8 mouse cellular contexts compared by ENCODE assay signal in the genomic region with DNA sequence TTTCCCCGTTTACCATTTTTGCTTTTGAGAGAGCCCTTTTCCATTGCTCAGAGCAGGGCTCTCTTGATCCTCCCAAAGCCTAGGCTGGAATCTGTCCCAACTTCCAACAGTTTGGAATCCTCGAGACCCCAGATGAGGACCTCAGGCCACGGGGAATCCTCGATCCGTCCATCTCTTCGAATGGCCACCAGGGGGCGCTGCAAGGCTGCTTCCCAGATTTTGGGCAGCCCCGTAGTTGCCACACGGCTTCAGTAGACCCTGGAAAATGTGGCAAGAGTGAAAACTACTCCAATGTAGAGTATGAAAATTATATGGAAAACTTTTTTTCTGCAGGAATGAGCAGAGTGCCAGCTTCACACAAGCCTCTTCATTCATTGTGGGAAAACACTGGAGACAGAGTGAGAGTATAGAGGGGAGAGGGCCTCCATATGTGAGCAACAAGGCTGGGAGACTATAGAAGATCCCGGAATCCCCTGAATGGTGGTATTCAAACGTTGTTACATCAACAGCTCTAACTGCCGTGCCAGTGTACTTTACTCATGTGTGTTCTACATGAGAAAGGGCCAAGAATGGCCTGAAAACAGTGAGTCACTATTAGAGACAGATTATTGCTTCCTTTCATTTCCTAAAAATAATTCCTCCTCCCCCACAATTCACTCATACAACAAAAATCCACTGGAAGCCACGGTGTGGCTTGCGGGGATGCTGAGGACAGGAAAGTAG. TPM values are rescaled to one million over a fixed set of nuclear protein-coding genes. Genes with fewer than 3 reads are reported as not detected.
DNase-seq lines count a peak whose midpoint lies in the region; ATAC-seq and TF ChIP-seq lines count a peak whose summit lies in the region.

A gene (minus strand): TSS at position 191 of the 723 bp plus-strand sequence.

- no peaks in the 10 kb centered on the region for H3K9me3 ChIP-seq in forebrain, embryonic 14.5 days (replicated peaks; ENCODE audit: control insufficient read depth, low read length)
- H3K9me3 ChIP-seq in lung, postnatal 0 days (ENCODE audit: low read length), result no peaks in the 10 kb centered on the region

- TF ChIP-seq CTCF in lung, postnatal 0 days (IDR thresholded peaks at IDR 0.05), result peak; percentile 96

- intact Hi-C loops in heart, postnatal 25 days (cut with DNase I), result loop anchor here (1.0 to 2.0 kb wide), 3 partner anchors 56 to 152 kb away; no protein-coding TSS in a partner anchor

- H3K36me3 ChIP-seq in forebrain, embryonic 14.5 days (ENCODE audit: control insufficient read depth, insufficient read depth, low read length), result no peaks in the 10 kb centered on the region
- no peaks in the 10 kb centered on the region for H3K36me3 ChIP-seq in lung, postnatal 0 days (ENCODE audit: insufficient read depth, low read length)

- H3K27ac ChIP-seq in forebrain, embryonic 14.5 days (ENCODE audit: low read depth, low read length), result no peak within 1 kb of the TSS
- H3K27ac ChIP-seq in lung, postnatal 0 days (ENCODE audit: low read length), result no peak within 1 kb of the TSS

- no peak for TF ChIP-seq EP300 in lung, postnatal 0 days (IDR thresholded peaks at IDR 0.05)

- DNase-seq in ES-CJ7 (ENCODE audit: low read depth, low spot score), result peak; percentile 71
- DNase-seq in forebrain, embryonic 14.5 days (ENCODE audit: low spot score), result peak; percentile 80
- peak; percentile 27 for DNase-seq in heart, postnatal 25 days (ENCODE audit: low spot score)
- DNase-seq in layer of hippocampus, adult 18-20 months (ENCODE audit: low spot score in 2 of 2), result peak; percentile 39 to 70
- DNase-seq in lung, postnatal 0 days (ENCODE audit: low spot score), result peak; percentile 80
- DNase-seq in ovary, postnatal 10 days (ENCODE audit: low spot score), result peak; percentile 81
- peak; percentile 25 to 74 for DNase-seq in thymus, postnatal 10 days (ENCODE audit: low spot score in 2 of 2)

- 19% methylated on average over 14 of the region's 14 CpGs for WGBS in forebrain, embryonic 14.5 days
- 21% methylated on average over 14 of the region's 14 CpGs for WGBS in lung, postnatal 0 days

- H3K4me1 ChIP-seq in forebrain, embryonic 14.5 days (ENCODE audit: control insufficient read depth, insufficient read depth, low read length), result no peaks in the 10 kb centered on the region
- no peaks in the 10 kb centered on the region for H3K4me1 ChIP-seq in lung, postnatal 0 days (ENCODE audit: insufficient read depth, low read depth, low read length)

- peak; percentile 36; the same call in 1 of the 2 replicates for ATAC-seq in cerebellum, adult (ENCODE audit: insufficient number of reproducible peaks, low FRiP score, low TSS enrichment)
- peak; percentile 76 for ATAC-seq in forebrain, embryonic 14.5 days
- ATAC-seq in lung, postnatal 0 days, result peak; percentile 73

- no peak within 1 kb of the TSS for H3K9ac ChIP-seq in forebrain, embryonic 14.5 days (ENCODE audit: low read length)
- no peak within 1 kb of the TSS for H3K9ac ChIP-seq in lung, postnatal 0 days (replicated peaks; ENCODE audit: low read depth)

- no peak within 1 kb of the TSS for H3K4me3 ChIP-seq in forebrain, embryonic 14.5 days (ENCODE audit: low read depth, low read length)
- H3K4me3 ChIP-seq in lung, postnatal 0 days (ENCODE audit: low read depth, low read length), result no peak within 1 kb of the TSS

- no peak within 1 kb of the TSS for H3K4me2 ChIP-seq in forebrain, embryonic 14.5 days (ENCODE audit: low read length)
- no peak within 1 kb of the TSS for H3K4me2 ChIP-seq in lung, postnatal 0 days (replicated peaks; ENCODE audit: low read depth, low read length)

- H3K27me3 ChIP-seq in forebrain, embryonic 14.5 days (replicated peaks; ENCODE audit: control insufficient read depth, insufficient read depth, low read length), result no peaks in the 10 kb centered on the region
- no peaks in the 10 kb centered on the region for H3K27me3 ChIP-seq in lung, postnatal 0 days (replicated peaks; ENCODE audit: insufficient read depth, low read length)

RNA-seq across cellular contexts. Expression of the gene that starts here (rescaled TPM):
- 0.08 and 0.27 TPM in 2 replicates for polyA plus RNA-seq in forebrain, embryonic 14.5 days (2014; fragmentation: Nextera tagmentation; extraction: Ambion mirVana)
- total RNA-seq in heart, postnatal 25 days (2021), result not detected
- total RNA-seq in layer of hippocampus, adult 18-20 months (2021), result under 1 TPM in 1 of 2 experiments, not detected in 1; 0.25 TPM
- 0.24 and 0.31 TPM in 2 replicates for polyA plus RNA-seq in lung, postnatal 0 days (2015; fragmentation: Nextera tagmentation; extraction: Ambion mirVana)

Comparison
In these comparisons a context has a peak if more than half of its experiments do, and no peak if none do; other contexts are left out.
1. Peak in DNase-seq and ATAC-seq in forebrain, embryonic 14.5 days; RNA of the gene not detected or under 1 TPM.
2. Peak in DNase-seq in heart, postnatal 25 days; RNA of the gene not detected or under 1 TPM.
3. Peak in DNase-seq in layer of hippocampus, adult 18-20 months; RNA of the gene not detected or under 1 TPM.
4. Peak in DNase-seq and ATAC-seq in lung, postnatal 0 days; RNA of the gene not detected or under 1 TPM.
5. DNase-seq: peak in every context shown above with its lines; median percentile 81 in ovary, postnatal 10 days; 80 in forebrain, embryonic 14.5 days; 80 in lung, postnatal 0 days; 71 in ES-CJ7; 54 in layer of hippocampus, adult 18-20 months; 50 in thymus, postnatal 10 days; 27 in heart, postnatal 25 days.